Mouse (Mus musculus) B cell, adult 2 months (primary cell): ENCODE data around the gene 4930519P11Rik.

ENCODE experiments used
- DNase-seq, 2 experiments: peaks; one replicate each; pipeline ENCODE4 v3.0.0; 2022

4930519P11Rik gene

DNA sequence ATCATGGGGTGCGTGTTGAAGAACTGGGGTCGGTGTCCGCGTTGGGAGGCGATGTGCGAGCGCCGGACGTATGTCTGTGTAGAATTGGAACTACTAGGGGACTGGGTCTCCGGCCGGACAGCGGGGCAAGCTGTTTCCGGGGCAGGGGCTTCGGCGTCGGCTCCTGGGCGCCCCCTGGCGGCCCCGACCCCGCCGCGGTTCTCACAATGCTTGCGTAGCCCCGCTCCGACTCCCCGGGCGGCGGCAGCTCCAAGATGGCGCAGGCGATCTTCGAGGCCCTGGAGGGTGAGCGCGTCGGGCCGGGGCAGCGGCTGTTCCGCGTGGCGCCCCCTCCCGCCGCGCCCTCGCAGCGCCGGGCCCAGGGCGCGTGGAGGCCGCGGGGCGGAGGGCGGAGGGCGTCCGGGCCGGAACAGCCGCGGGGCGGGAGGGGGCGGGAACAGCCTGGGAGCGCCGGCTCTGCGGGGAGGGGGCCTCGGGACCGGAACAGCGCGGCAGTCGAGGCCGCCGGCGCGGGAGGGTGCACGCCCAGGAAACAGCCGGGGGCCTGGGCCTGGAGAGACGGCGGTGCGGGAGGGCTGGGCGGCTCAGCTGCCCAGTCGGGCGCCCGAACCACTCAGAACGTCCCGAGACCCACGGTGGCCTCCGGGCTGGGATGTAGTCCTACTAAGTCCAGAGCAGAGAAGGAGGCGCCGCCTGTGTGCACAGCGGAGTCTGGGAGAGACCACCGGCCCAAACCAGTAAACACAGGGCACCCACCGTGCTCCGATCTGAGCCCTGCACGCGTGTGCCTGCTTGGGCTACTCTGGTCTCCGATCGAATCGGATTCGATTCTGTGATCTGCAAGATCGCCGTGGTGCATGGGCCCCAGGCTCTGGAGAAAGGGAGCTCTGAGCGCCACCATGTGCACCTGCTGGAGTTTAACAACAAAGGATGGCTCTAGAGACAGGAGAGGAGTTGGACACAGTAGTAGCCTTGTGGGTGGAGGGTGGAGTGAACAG lies at the start of gene 4930519P11Rik, which contains the start of gene Zfp341:
Gene 4930519P11Rik (minus strand): TSS at position 320 of the 998 bp plus-strand sequence.
Gene Zfp341 (plus strand): TSS at position 180 of the 998 bp plus-strand sequence.
- DNase-seq = peak; percentile 91

DNA sequence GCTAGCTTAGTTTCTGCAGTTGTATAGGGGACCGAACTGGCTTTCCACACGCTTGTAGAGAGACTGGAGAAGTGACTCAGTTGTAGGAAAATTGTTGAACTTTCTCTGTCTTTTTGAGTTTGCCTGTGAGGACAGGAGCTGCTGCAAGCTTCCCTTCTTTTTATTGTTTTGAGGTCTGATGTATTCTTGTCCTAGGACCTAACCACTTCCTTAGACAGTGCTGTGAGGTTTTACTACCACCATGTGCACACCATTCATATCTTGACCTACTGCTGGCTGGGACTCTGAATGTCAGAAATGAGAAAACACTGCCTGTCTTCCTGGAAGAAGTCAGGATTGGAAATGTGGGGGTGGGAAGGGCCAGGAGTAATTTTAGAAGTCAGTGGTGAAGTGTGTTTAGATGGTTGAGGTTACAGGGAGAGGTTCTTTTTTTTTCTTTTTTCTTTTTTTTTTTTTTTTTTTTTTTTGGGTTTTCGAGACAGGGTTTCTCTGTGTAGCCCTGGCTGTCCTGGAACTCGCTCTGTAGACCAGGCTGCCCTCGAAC lies 46.4 kb upstream of the 4930519P11Rik start:
- DNase-seq = no peak

DNA sequence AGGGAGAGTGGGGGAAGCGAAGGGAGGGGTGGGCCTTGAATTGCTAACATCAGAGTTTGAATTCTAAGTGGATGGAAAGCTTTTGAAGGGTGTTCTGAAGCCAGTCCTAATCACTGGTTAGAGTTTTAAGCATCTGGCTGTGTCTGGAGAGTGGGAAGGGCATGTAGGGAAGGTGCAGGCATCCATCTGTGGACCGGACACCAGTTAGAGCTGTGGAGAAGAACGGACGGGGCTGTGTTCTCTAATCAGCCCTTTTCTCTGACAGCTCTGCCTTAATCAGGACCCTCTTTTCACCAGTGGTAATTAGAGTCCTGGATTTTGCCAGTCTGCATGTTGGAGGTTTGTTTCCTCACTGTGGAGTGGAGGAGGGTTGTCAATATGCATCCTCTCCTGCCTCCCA lies 45.8 kb upstream of the 4930519P11Rik start:
- DNase-seq = no peak

DNA sequence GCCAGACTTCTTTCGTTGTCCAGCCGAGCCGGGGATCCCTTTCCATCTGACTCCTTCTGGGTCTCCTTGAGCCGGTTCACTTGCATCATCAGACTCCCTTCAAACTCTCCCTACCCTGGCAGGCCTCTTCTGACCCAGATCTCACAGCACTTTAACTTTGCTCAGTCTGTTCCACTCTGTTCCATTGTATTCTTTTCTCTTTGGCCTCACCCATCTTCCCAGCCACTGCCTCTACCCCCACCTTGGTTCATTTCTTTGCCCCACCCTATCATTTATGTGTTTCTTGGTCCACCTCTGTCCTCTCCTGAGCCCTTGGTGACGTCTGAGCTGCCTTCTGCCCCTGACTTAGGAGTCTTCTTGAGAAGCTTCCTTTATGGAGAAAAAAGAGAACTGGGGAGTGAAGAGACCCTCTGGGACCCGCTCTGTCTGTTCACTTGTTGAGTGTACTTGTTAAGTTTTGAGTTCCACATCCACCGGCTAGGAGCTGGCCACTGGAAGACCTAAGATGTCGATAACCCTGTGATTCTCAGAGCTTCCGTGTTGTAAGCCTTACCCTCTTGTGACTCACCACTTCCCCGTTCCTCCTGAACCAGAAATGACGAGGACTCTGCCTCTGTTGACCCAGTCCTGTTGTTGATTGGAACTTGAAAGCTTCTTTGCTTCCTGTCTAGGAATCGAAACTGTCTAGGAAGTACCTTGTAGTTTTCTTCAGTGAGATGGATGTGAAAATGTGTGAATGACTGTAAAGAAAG lies 44.4 kb upstream of the 4930519P11Rik start:
- DNase-seq = peak; percentile 65 to 73

DNA sequence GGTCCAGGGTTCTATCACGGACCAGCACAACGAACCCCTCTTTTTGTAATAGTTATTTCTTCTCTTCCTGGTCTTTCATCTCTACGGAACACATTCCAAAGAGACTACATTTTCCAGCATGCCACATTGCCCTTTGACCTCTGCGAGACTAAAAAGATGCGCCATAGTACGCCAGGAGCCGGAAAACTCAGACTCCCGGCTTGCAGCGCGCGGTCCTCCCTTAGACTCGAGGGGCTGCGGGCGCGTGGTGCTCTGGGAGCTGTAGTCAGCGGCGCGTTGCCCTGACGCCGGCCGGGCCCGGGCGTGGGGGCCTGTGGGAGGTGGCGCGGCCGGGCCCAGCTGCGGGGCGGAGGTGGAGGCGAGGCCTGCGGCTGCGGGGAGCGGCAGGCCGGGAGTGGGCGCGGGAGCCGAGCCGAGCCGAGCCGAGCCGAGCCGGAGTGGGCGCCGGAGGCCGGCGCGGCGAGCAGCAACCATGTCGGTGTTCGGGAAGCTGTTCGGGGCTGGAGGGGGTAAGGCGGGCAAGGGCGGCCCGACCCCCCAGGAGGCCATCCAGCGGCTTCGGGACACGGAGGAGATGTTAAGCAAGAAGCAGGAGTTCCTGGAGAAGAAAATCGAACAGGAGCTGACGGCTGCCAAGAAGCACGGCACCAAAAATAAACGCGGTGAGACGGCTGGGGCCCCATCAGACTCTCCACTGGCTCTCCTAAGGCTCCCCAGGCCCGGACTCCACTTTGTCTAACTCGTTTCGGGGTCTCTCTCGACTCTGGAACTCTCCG lies 43.7 kb upstream of the 4930519P11Rik start:
- peak; percentile 95 to 96 for DNase-seq

DNA sequence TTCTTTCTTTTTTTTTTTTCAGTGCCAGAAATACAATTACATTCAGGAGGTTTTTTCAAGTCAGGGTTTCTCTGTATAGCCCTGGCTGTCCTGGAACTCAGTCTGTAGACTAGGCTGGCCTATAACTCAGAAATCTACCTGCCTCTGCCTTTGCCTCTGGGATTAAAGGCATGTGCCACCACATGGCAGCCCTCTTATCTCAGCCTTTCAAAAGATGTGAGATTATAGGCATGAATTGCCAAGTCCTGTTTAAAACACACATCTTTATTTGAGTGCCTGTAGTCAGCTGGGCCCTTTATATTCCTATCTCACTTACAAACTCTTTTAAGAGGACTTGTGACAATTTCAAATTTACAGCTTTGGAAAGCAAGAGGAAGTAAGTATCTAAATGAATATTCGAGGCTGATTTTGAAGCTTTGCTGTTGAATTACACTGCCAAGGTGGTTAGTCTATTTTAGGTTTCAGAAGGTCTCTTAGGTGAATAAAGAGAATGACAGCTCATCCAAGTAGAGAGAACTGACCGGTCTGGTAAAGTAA lies 42.7 kb upstream of the 4930519P11Rik start:
- DNase-seq = no peak

DNA sequence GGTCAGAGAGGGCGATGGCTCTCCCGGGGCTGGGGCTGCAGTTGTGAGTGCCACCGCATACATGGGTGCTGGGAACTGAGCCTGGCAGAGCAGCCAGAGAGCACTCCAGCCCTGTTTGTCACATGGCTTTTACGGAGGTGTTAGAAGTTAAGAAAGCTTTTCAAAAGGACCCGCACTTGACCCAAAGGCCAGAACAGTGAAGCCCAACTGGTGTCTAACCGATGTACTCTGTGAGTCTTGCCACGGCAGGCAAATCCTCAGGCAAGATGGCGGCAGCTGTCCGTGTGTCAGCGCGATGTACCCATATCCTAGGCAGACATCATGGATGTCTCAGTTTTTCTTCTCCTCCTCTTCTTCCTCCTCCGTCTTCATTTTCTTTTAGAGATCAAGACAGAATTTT lies 41.7 kb upstream of the 4930519P11Rik start:
- no peak for DNase-seq

DNA sequence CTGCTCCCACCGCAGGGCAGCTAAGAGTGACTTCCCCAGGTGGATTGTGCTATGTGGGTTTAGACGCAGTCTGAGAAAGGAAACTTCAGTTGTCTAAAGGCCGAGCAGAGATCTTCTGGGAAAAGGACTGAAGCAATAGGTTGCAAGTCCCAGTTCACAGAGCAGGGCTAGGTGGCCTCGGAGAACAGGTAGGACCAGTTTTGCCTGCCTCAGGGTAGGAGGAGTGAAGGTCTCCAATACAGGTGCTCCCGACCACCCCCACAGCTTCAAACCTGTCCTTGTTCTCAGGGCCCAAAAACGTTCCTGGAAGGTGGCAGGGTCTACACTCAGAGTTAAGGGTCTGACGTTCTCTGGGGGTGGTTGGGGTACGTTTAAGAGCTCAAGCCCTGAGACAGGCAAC lies 38.1 kb upstream of the 4930519P11Rik start, which contains the start of gene Chmp4b:
Gene Chmp4b (plus strand): TSS at position 343 of the 400 bp plus-strand sequence.
- no peak for DNase-seq

DNA sequence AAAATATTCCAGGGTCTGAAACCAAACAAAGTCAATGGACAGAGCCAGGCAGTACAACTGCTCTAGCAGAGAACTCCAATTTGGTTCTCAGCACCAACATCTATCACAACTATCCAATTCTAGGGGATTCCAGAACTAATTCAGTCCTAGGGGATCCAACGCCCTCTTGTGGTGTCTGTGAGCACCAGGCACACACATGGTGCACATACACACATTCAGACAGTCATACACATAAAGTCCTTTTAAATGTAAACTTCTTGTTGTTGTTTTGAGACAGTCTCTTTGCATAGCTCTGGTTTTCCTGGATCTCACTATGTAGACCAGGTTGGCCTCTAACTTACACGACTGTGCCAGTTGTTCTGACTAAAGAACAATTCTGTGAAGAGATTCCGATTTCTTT lies 37.2 kb upstream of the 4930519P11Rik start:
- DNase-seq = no peak

DNA sequence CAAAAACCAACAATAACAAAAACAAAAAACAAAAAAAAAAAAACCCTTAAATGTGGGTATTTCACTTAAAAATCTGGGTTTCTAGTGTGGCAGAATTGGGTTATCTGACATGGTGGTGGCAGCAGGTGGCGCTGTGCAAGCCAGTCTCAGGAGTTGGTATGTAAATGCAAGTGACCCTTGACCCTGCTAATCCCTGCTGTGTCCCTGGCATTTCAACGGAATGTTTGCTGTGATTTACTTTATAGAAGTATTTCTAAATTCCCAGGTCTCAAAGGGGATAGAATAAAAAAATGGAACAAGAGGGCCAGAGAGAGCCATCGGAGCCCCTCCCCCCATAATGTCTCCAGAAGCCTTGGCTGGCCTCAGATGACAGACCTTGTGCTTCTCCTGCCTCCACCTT lies 34.8 kb upstream of the 4930519P11Rik start:
- DNase-seq = peak; percentile 51 to 53

DNA sequence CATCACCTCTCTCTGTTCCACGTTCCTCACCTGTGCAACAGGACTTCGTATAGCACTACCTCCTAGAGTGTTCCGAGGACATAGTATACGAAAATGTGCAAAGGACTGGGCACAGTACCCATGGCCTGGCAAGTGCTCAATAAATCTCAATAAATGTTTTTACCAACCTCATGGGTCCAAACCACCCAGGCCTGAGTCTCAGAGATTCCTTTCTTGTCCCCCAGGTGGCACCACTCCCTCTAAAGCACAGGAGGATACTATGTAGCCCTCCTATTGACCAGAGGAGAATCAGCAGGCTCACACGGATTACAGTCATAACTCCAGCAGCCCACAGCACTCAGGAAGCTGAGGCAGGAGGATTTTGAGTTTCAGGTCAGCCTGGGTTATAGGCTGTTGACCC lies 33.4 kb upstream of the 4930519P11Rik start:
- peak; percentile 41 to 51 for DNase-seq

DNA sequence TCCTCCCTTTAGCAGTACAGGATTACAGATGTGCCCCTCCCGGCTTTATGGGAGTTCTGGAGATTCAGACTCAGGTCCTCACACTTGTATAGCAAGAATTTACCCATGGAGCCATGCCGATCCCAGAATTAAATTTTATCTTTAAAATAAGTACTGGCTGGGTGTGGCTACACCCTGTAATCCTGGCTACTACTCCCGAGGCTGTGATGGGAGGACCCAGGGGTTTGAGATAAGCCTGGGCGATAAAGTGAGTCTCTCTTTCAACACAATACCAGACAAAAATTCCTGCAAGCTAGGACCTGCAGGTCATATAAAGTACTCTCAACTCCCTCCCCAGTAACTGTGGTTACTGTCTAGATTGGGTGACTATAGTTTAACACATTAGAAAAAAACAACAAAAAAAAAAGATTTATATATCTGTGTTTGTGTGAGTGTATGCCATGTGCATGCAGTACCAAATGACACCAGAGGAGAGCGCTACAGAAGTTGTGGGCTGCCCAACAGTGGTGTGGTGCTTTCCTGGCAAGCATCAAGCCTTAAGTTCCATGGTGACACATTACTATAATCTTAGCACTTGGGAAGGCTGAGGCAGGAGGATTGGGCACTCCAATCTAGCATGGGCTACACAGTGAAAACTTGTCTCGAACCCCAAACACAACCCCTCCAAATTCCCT lies 29.6 kb upstream of the 4930519P11Rik start:
- no peak for DNase-seq

DNA sequence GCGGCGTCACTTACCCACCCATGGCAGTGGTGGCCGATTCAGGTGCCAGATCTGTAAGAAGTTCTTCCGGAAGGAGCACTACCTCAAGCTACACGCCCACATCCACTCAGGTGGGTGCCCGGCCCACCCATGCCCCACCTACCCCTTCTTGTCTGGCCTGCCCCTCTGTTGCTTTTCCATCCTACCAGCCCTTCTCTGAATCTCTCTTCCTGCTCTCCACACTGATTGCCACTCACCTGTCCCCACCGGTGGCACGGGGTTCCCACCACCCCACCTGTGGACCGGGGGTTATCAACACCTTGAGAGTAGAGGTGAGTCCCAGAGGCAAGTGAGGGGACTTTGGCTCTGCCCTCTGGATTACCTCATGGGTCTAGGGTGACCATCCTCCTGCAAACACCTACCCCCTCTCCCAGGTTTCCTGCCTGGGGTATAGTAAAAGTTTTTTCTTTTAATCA lies 28.8 kb upstream of the 4930519P11Rik start:
- DNase-seq = no peak

DNA sequence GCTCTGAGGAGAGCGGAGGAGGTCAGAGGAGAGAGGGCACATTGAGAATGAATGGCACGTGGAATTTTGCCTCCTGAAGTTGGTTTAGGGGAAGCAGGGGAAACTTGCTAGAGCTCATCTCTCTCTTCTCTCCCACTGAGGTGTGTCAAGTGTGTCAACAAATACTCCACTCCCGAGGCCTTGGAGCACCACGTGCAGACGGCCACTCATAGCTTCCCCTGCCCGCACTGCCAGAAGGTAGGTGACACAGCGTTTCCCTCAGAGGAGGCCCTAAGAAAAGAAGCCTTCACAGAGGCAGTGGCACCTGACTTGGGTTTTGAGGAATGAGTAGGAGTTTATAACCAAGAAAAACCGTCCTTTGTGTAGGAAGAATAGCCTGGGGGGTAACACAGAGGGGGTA lies 27.9 kb upstream of the 4930519P11Rik start:
- no peak for DNase-seq

DNA sequence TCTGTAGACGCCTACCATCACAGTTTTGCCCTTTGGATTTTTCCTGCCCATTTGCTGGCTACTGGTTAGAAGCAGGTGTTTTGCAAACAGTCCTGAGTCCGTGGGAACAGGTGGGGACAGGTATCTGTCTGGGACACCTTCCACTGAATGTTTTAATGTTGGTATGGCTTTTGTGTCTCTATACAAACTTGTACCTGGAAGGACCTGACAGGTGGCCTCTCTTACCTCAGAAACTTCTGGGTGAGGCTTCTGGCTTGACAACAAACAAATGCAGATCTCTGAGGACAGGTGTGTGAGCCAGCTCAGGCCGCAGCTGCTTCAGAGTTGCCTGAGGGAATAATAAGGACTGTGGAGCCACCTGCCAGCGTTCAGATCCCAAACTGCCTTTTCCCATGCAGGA lies 25.9 kb upstream of the 4930519P11Rik start:
- no peak for DNase-seq

DNA sequence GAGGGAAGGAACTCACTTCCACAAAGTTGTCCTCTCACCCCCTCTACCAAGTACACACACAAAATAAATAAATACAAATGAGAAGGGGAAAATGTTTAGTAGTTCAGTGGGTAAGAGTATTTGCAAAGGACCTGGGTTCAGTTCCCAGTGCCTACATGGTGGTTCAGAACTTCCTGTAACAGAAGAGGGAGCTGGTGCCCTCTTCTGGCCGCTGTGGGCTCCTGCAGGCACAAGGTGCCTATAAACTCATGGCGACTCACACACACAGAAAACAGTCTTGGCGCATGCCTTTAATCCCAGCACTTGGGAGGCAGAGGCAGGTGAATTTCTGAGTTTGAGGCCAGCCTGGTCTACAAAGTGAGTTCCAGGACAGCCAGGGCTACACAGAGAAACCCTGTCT lies 25.3 kb upstream of the 4930519P11Rik start:
- no peak for DNase-seq

DNA sequence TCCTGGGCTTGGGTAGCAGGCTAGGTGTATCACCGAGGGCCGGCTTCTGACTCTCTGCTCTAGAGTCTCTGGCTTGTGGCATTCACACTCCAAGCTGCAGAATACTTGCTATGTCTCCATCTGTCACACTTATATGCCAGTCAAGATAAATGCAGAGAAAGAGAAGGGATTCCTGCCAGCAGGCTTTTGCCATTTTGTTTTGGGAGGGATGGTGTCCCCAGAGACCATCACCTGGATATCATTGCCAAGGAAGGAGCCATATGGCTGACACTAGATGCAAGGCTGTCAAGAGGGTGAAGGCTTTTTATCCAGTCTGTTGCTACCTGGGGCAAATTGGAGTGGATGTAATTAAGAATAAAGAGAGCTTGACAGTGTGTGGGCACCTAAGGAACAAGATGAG lies 22.6 kb upstream of the 4930519P11Rik start:
- DNase-seq = no peak

DNA sequence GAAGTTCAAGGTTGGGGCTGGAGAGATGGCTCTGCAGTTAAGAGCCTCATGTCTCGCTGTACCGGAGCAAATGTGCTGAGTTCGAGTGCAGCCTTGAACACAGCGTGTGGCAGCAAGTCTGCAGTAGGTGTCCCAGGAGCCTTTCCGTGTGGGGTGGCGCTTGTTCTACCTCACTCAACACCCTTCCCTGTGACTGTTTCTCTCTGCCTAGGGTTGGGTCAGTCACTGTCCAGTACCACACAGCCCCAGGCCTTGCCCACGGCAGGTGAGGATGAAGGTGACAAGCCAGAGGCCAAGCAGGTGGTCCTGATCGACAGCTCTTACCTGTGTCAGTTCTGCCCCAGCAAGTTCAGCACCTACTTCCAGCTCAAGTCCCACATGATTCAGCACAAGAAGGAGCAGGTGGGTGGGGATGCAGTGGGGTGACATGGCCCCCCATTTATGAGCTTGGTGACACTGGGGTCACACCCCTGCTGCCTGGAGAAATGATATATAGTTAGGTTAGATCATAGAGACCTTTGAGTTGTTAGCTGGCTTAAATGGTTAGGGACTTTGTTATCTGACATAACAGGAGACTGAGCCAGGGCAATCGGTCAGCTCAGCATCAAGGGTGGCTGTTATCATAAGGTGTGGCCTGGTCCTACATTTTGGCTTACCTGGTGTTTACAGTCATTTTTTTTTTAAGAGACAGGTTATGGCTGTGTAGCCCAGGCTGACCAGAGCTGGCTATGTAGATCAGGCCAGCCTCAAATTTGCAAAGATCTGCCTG lies 20.8 kb upstream of the 4930519P11Rik start:
- DNase-seq = no peak

DNA sequence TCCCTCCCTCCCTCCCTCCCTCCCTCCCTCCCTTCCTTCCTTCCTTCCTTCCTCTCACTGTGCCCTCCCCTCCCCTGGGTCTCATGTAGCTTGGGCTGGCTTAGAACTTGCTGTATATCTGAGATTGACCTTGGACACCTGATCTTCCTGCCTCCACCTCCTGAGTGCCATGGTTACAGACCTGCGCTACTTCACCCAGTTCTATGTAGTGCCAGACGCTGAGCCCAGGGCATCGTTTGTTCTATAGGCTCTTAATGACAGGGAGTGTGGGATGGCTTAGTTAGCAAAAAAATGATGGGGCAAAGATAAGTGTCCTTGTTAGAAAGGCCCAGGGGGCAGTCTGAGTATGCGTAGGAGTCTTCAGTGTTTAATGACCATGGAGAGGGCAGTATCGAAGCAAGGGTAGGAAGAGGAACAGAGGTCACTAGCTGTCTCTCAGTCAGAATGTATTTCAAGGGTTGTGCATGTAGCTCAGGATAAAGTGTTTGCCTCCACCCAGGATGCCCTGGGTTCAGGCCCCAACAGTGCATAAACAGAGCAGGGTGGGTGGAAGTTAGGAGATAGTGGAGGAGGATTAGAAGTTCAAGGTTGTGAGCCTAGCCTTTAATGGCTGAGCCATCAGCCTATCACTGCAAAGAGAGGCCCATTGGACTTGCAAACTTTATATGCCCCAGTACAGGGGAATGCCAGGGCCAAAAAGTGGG lies 20.0 kb upstream of the 4930519P11Rik start:
- DNase-seq = no peak

DNA sequence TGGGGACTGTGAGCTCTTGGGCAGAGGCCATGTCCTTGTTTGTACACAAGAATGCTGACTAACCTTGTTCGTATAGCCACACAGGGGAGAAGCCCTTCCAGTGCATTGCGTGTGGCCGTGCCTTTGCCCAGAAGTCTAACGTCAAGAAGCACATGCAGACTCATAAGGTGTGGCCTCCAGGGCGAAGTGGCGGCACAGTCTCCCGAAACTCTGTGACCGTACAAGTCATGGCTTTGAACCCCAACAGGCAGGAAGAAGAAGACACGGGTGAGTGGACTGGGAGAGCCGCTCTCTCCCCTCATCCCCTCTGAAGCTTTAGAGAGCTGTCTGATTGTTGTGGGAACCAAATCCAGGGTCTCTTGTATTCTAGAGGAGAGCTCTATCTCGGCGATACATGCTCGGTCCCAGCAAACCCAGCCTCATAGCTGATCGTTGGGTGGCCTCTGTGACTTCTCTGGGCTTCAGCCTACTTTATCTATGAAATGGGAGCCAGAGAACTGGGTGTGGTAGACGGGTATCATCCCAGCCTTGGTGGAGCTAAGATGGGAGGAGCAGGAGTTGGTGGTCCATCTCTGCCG lies 19.1 kb upstream of the 4930519P11Rik start:
- no peak for DNase-seq
